Mouse (Mus musculus) limb, embryonic 12.5 days (tissue): ENCODE measurements around the gene Sell. TPM values are rescaled to one million over a fixed set of nuclear protein-coding genes. Genes with fewer than 3 reads are reported as not detected.

Experiments
- ATAC-seq: fragments of 200-750 bp; cut with Nextera tagmentation; 2 replicates; pipeline ENCODE4 v1.8.0; 2017; ENCODE audit warnings: low read depth, moderate TSS enrichment; ENCODE audit not compliant: insufficient number of reproducible peaks, insufficient read depth, low FRiP score, low TSS enrichment
- H3K27ac ChIP-seq: fragments of 300-500 bp; sonication (generic); 2 replicates; pipeline ENCODE4 v1.5.1; 2016; ENCODE audit warnings: mild to moderate bottlenecking, moderate library complexity
- H3K27me3 ChIP-seq: fragments of 300-500 bp; sonication (generic); 2 replicates; pipeline ENCODE4 v1.6.1; 2016; ENCODE audit warnings: mild to moderate bottlenecking, moderate library complexity
- H3K36me3 ChIP-seq: fragments of 300-500 bp; sonication (generic); 2 replicates; pipeline ENCODE4 v1.6.1; 2016; ENCODE audit warnings: mild to moderate bottlenecking, moderate library complexity
- H3K4me1 ChIP-seq: fragments of 300-500 bp; sonication (generic); replicated peaks from 2 replicates; pipeline ENCODE4 v1.6.1; 2016
- H3K4me2 ChIP-seq: fragments of 300-500 bp; sonication (generic); 2 replicates; pipeline ENCODE4 v1.6.1; 2016; ENCODE audit warnings: mild to moderate bottlenecking, moderate library complexity
- H3K4me3 ChIP-seq: fragments of 300-500 bp; sonication (generic); replicated peaks from 2 replicates; pipeline ENCODE4 v1.5.1; 2016; ENCODE audit warnings: mild to moderate bottlenecking
- H3K9ac ChIP-seq: fragments of 300-500 bp; sonication (generic); replicated peaks from 2 replicates; pipeline ENCODE4 v1.6.1; 2016; ENCODE audit warnings: mild to moderate bottlenecking, moderate library complexity
- H3K9me3 ChIP-seq: fragments of 300-500 bp; sonication (generic); 2 replicates; pipeline ENCODE4 v1.6.1; 2016; ENCODE audit warnings: mild to moderate bottlenecking, moderate library complexity
- WGBS: fragments of 180-500 bp; shearing (Covaris S2); methylation state at CpG from one replicate; pipeline ENCODE4 v1.1.7; 2016; 5-methylcytosine and 5-hydroxymethylcytosine counted together
- polyA plus RNA-seq: library from polyadenylated mRNA; unstranded; fragments of >200 nt; fragmentation: Nextera tagmentation; extraction: Ambion mirVana; gene quantifications from 2 replicates; pipeline ENCODE4 v1.2.1, GENCODE M21; 2016

Gene Sell
- polyA plus RNA-seq, 1 experiment from 2014 or later, result not detected

DNA sequence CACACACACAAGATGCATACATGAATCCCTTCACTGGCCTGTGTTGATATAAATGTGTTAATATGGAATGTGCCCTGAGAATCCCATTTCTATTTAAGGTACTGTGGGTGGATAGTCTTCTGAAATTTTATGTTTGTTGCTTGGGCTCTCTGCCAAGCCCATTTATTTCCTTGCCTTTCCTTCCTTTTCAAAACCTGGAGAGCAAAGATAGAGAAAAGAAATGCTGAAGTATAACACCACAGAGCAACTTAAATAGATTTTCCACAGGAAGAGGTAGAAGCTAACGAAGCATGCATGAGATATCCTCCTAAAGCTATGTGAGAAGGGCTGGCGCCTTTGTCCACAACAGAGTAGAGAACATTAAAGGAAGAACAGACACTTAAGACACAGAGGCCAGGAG lies 48.0 kb downstream of the Sell start:
- no peaks in the 10 kb centered on the region for H3K36me3 ChIP-seq
- ATAC-seq, result no peak
- no peak overlapping the region for H3K4me2 ChIP-seq
- no peaks in the 10 kb centered on the region for H3K9me3 ChIP-seq
- 83% methylated on average over 2 of the region's 2 CpGs for WGBS
- no peaks in the 10 kb centered on the region for H3K4me1 ChIP-seq
- H3K4me3 ChIP-seq, result no peak overlapping the region
- H3K27me3 ChIP-seq, result no peaks in the 10 kb centered on the region
- no peak overlapping the region for H3K9ac ChIP-seq
- H3K27ac ChIP-seq, result no peak overlapping the region

DNA sequence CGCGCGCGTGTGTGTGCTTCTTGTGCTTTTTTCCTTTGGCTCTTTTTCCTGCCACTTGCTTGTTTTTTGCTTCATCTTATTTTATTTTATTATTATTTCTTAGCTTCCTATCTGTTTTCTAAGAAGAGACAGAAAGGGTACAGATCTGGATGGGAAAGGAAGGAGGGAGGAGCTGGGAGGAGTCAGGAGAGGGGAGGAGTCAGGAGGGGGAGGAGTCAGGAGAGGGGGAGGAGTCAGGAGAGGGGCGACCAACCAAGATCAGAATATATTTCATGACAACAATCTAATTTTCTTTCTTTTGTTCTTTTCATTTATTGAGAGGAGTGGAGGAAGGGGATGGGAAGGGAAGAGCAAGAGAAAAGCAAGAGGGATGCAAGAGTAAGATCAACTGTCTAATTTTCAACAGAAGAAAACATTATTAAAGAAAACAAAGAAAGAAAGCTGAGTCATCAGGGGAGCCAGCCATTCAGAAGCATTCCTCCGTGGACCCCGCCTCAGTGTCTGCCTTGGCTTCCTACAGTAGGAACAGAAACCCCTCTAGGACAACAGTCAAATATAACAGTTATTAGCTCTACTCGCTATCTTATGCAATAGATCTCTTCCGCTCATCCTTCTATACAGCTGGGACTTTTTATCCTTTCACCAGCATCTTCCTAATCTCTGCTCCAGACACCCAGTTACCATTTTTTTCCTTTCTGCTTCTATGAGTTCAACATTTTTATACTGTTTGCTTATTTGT lies 49.0 kb downstream of the Sell start:
- no peaks in the 10 kb centered on the region for H3K9me3 ChIP-seq
- no peak overlapping the region for H3K9ac ChIP-seq
- no peaks in the 10 kb centered on the region for H3K4me1 ChIP-seq
- no peak for ATAC-seq
- 91% methylated on average over 9 of the region's 9 CpGs for WGBS
- no peaks in the 10 kb centered on the region for H3K27me3 ChIP-seq
- H3K27ac ChIP-seq, result no peak overlapping the region
- no peak overlapping the region for H3K4me3 ChIP-seq
- H3K36me3 ChIP-seq, result no peaks in the 10 kb centered on the region
- no peak overlapping the region for H3K4me2 ChIP-seq

DNA sequence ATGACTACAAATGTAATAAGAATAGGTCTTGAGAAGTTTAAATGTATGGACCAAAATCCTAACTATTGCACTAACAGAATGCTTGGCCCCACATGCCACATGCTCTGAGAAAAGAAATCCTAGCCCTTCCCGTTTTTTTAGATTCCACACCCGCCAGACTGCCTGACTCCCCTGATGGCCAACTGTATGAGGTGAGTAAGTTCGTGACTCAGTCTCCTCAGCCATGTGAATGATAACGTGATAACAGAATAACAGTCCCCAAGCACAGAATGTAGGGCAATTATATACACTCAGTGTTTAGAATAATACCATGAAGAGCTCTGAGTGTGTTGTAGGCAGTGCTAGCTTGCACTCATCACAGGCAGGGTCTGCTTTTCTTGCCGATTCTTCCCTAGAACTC lies 52.5 kb downstream of the Sell start:
- H3K27me3 ChIP-seq, result no peaks in the 10 kb centered on the region
- no peak overlapping the region for H3K9ac ChIP-seq
- 80% methylated on average over 5 of the region's 5 CpGs for WGBS
- H3K4me2 ChIP-seq, result no peak overlapping the region
- no peak overlapping the region for H3K27ac ChIP-seq
- H3K4me1 ChIP-seq, result peaks cover 4% of the 10 kb centered on the region; the same call in 1 of the 2 replicates
- no peaks in the 10 kb centered on the region for H3K9me3 ChIP-seq
- H3K36me3 ChIP-seq, result no peaks in the 10 kb centered on the region
- ATAC-seq, result no peak
- no peak overlapping the region for H3K4me3 ChIP-seq

DNA sequence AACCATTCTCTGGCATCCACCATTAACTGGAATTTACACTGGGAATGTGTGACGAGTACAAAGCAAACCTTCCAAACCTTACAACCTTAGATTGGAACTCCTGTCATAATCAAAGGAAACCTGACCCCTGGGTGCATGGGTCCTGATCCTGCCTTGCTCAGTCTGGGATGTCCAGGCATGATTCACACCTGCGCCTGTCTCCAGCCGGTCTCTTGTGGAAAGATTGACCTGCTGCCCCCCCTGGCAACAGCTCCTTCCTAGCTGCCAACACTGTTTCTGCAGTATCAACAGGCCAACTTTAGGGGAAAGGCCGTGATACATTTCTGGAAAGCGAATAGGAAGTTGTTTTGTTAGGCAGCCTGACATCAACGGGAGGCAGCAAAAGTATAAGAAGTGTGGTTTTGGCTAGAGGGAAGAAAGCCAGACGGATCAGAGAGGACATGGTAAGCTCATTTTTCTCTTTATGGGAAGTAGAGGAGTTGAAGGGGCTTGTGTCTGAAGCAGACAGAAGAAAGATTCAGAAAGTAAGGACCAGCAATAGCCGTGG lies 53.2 kb downstream of the Sell start, which contains the start of gene Selp:
Selp (plus strand) TSS at position 318 of the 547 bp plus-strand sequence.
- H3K9me3 ChIP-seq, result no peaks in the 10 kb centered on the region
- 72% methylated on average over 8 of the region's 8 CpGs for whole genome bisulfite sequencing
- no peak within 1 kb of the TSS for H3K4me3 ChIP-seq
- H3K4me2 ChIP-seq, result no peak within 1 kb of the TSS
- no peaks in the 10 kb centered on the region for H3K36me3 ChIP-seq
- ATAC-seq, result no peak
- peaks cover 5% of the 10 kb centered on the region; the same call in 1 of the 2 replicates for H3K4me1 ChIP-seq
- no peaks in the 10 kb centered on the region for H3K27me3 ChIP-seq
- no peak within 1 kb of the TSS for H3K9ac ChIP-seq
- no peak within 1 kb of the TSS for H3K27ac ChIP-seq

DNA sequence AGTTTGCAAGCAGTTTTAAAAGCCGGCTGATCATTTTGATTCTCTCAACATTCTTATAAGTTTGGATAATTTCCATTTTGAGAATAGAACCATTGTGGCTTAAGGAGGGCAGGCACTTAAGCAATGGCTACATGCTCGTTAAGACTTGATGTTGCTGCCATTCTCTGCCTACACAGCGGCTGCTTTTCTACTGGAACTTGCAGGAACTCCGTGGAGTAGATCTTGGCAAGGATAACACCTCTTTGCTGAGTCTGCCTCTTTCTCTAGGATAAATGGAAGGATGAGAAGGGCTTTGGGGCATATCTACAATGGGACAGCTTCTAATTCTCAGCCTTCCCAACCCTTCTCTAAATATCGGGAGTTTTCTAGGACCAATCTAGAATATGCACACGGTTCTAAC lies 53.9 kb downstream of the Sell start:
- peaks cover 5% of the 10 kb centered on the region; the same call in 1 of the 2 replicates for H3K4me1 ChIP-seq
- H3K9me3 ChIP-seq, result no peaks in the 10 kb centered on the region
- no peak overlapping the region for H3K4me2 ChIP-seq
- H3K27ac ChIP-seq, result no peak overlapping the region
- no peaks in the 10 kb centered on the region for H3K36me3 ChIP-seq
- no peak for ATAC-seq
- no peak overlapping the region for H3K4me3 ChIP-seq
- no peak overlapping the region for H3K9ac ChIP-seq
- 78% methylated on average over 6 of the region's 6 CpGs for WGBS
- H3K27me3 ChIP-seq, result no peaks in the 10 kb centered on the region

DNA sequence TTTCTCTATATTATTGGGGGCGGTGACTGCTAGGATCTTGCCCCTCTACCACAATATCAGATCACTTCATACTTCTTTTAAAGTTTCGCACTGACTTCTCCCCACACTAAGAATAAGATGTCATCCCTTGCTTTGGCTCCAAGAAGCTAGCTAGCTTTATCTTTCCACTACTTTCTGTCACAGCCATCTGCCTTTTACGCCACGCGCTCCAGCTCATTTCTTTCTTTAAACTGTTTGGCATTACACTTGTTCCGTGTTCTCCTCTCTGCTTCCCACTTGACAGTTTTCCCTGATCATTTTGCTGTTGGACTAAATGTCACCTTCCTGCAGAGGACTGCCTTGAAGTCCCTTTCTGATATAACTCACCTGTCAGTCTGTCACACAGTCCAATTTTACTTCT lies 56.1 kb downstream of the Sell start:
- WGBS, result 92% methylated on average over 6 of the region's 6 CpGs
- Histone ChIP-seq H3K27me3 (no peaks in the 10 kb centered on the region), H3K9ac (no peak overlapping the region), H3K27ac (no peak overlapping the region), H3K4me3 (no peak overlapping the region), H3K36me3 (no peaks in the 10 kb centered on the region), H3K4me1 (peaks cover 5% of the 10 kb centered on the region; the same call in 1 of the 2 replicates), H3K4me2 (no peak overlapping the region), H3K9me3 (no peaks in the 10 kb centered on the region)
- ATAC-seq, result no peak

DNA sequence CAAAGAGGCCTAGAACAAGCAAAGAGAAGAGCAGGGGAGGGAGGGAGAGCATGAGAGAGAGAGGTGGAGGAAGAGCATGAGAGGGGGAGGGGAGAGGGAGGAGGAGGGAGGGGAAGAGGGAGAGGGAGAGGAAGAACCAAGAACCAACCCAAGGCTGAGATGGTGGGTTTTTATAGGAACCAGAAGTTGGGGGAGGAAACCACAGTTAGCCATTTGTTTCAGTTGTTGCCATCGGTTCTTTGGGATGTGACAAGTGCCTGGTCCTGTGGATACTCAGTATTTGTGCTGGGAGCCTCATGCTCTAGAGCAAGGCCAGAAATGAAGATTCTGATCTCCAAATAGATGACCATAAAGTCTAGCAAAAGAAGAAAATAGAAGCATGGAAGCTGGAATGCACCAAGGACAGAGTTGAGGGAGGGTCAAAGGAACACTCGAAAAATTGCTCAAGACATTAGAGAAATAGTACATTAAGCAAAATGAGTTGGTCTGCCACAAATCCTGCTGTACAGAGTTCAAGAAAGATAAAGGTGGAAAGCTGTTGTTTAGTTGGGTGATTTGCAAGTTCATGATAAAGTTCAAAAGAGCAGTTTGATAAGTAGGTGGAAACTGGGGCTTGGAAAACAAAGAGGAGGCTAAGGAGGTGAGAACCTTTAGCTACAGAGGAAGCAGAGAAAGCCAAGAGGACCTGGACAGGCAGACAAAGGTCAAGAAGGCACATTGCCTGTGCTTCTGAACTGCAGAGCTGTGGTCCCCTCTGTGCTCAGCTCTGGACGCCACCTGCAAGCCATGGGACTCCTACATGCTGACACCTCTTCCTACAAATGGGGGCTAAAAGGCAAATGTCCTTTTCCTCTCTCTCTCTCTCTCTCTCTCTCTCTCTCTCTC lies 58.4 kb downstream of the Sell start:
- H3K4me3 ChIP-seq, result no peak overlapping the region

DNA sequence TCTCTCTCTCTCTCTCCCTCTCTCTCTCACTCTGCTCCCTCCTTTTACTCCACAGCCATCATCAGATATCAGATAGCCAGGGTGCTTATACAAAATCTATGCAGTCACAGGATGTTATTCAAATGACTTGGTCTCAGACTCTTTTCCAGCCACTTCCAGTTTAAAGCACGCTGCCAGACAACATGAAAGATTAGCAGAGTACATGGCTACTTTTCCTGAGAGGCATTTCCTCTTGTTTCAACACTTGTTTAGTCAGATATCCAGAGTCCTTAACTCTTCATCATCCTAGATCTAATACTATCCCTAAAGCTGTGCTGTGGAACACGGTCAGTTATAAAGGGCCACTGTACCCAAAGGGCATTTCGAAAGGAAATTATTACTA lies 59.0 kb downstream of the Sell start:
- no peak for ATAC-seq
- no peak overlapping the region for H3K27ac ChIP-seq
- no peaks in the 10 kb centered on the region for H3K36me3 ChIP-seq
- H3K4me3 ChIP-seq, result no peak overlapping the region
- peaks cover 5% of the 10 kb centered on the region; the same call in 1 of the 2 replicates for H3K4me1 ChIP-seq
- no peak overlapping the region for H3K4me2 ChIP-seq
- no peak overlapping the region for H3K9ac ChIP-seq
- H3K27me3 ChIP-seq, result no peaks in the 10 kb centered on the region
- no peaks in the 10 kb centered on the region for H3K9me3 ChIP-seq
- WGBS, result 84% methylated on average over 3 of the region's 3 CpGs

More for the DNA sequence above, 58.4 kb downstream of the Sell start:
- H3K27ac ChIP-seq, result no peak overlapping the region
- no peak overlapping the region for H3K9ac ChIP-seq
- WGBS, result 58% methylated on average over 3 of the region's 3 CpGs
- peaks cover 5% of the 10 kb centered on the region; the same call in 1 of the 2 replicates for H3K4me1 ChIP-seq
- H3K27me3 ChIP-seq, result no peaks in the 10 kb centered on the region
- no peak for ATAC-seq
- H3K4me2 ChIP-seq, result no peak overlapping the region
- no peaks in the 10 kb centered on the region for H3K9me3 ChIP-seq
- no peaks in the 10 kb centered on the region for H3K36me3 ChIP-seq

DNA sequence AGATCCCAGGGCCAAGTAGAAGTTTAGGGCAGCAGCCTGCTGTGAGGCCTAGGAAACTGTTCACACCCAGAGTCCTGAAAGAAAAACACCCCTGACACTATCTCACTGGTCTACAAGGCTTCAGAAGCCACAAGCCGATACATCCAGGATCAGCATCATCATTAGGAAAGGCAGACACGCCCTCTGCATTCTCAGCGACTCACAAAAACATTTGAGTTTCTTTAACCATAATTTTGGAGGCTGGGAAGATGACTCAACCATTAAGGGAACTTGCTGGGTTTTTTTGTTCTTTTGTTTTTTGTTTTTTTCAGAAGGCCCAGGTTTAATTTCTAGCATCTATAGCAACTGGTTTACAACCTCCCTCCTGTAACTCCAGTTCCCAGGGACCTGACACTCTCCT lies 62.1 kb downstream of the Sell start:
- no peak overlapping the region for H3K27ac ChIP-seq
- no peaks in the 10 kb centered on the region for H3K27me3 ChIP-seq
- no peak overlapping the region for H3K9ac ChIP-seq
- H3K36me3 ChIP-seq, result no peaks in the 10 kb centered on the region
- peaks cover 5% of the 10 kb centered on the region; the same call in 1 of the 2 replicates for H3K4me1 ChIP-seq
- no peak for ATAC-seq
- WGBS, result 30% methylated on average over 3 of the region's 3 CpGs
- no peak overlapping the region for H3K4me2 ChIP-seq
- H3K9me3 ChIP-seq, result no peaks in the 10 kb centered on the region
- H3K4me3 ChIP-seq, result no peak overlapping the region

DNA sequence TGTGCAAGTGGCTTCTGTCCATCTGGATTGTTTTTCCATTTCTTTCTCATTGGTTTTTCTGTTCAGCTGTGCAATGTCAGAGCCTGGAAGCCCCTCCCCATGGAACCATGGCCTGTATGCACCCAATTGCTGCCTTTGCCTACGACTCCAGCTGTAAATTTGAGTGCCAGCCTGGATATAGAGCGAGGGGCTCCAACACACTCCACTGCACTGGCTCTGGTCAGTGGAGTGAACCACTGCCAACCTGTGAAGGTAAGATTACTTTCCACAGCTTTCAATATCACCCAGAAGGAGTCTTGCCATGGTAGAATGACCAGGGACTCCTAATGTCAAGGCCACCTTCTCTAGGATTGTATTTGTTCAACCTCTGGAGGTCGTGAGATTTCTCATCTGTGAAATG lies 68.2 kb downstream of the Sell start:
- no peak for ATAC-seq
- H3K27ac ChIP-seq, result no peak overlapping the region
- H3K27me3 ChIP-seq, result no peaks in the 10 kb centered on the region
- WGBS, result 69% methylated on average over 3 of the region's 3 CpGs
- H3K9me3 ChIP-seq, result no peaks in the 10 kb centered on the region
- no peak overlapping the region for H3K4me2 ChIP-seq
- H3K9ac ChIP-seq, result no peak overlapping the region
- H3K4me3 ChIP-seq, result no peak overlapping the region
- H3K4me1 ChIP-seq, result no peaks in the 10 kb centered on the region
- H3K36me3 ChIP-seq, result no peaks in the 10 kb centered on the region

DNA sequence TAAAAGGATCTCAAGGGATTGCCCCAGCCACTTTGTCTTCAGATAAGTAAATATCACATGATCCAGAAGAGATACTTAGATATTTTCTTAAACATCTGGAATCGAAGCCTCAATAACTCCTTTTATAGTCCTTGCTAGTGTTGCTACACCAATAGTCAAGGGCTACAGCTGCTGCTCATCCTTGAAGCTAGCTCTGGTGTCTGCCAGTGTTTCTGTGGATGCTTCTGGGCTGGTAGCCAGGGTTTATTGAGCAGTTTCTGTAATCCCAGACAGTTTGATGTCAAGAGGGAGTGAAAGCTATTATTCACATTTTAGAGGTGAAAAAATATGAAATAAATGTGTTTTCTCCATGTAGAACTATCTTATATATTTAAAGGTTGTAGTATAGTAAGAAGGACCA lies 70.8 kb downstream of the Sell start:
- no peak for ATAC-seq
- H3K4me2 ChIP-seq, result no peak overlapping the region

More for the DNA sequence above, 70.8 kb downstream of the Sell start:
- no peak overlapping the region for H3K9ac ChIP-seq
- no peaks in the 10 kb centered on the region for H3K27me3 ChIP-seq
- H3K27ac ChIP-seq, result no peak overlapping the region
- no peaks in the 10 kb centered on the region for H3K4me1 ChIP-seq
- H3K9me3 ChIP-seq, result no peaks in the 10 kb centered on the region
- 95% methylated on average over 1 of the region's 1 CpGs for WGBS
- no peaks in the 10 kb centered on the region for H3K36me3 ChIP-seq
- H3K4me3 ChIP-seq, result no peak overlapping the region
